Mouse (Mus musculus) forebrain, embryonic 10.5 days (tissue): ENCODE measurements around the gene Zfp526. TPM values are rescaled to one million over a fixed set of nuclear protein-coding genes. Genes with fewer than 3 reads are reported as not detected.

ENCODE experiments used
- DNase-seq: peaks from one replicate; pipeline ENCODE4 v3.0.0-alpha.2; 2017; ENCODE audit warnings: low spot score; ENCODE audit errors: extremely low spot score
- H3K27ac ChIP-seq: fragments of 300-500 bp; sonication (generic); 2 replicates; pipeline ENCODE4 v1.5.1; 2016; ENCODE audit warnings: mild to moderate bottlenecking
- H3K27me3 ChIP-seq: fragments of 300-500 bp; sonication (generic); 2 replicates; pipeline ENCODE4 v1.6.1; 2016; ENCODE audit warnings: mild to moderate bottlenecking; ENCODE audit not compliant: poor library complexity, severe bottlenecking
- H3K36me3 ChIP-seq: fragments of 300-500 bp; sonication (generic); replicated peaks from 2 replicates; pipeline ENCODE4 v1.6.1; 2016; ENCODE audit warnings: mild to moderate bottlenecking, moderate library complexity
- H3K4me1 ChIP-seq: fragments of 300-500 bp; sonication (generic); 2 replicates; pipeline ENCODE4 v1.6.1; 2016
- H3K4me3 ChIP-seq: fragments of 300-500 bp; sonication (generic); 2 replicates; pipeline ENCODE4 v1.5.1; 2016; ENCODE audit warnings: mild to moderate bottlenecking, moderate library complexity
- H3K9me3 ChIP-seq: fragments of 300-500 bp; sonication (generic); 2 replicates; pipeline ENCODE4 v1.6.1; 2016; ENCODE audit warnings: mild to moderate bottlenecking, moderate library complexity
- WGBS: fragments of 180-500 bp; shearing (Covaris S2); methylation state at CpG from one replicate; pipeline ENCODE4 v1.1.7; 2016; 5-methylcytosine and 5-hydroxymethylcytosine counted together
- polyA plus RNA-seq: library from polyadenylated mRNA; unstranded; fragments of >200 nt; fragmentation: Nextera tagmentation; extraction: Ambion mirVana; gene quantifications from 2 replicates; pipeline ENCODE4 v1.2.1, GENCODE M21; 2016

Gene Zfp526
- polyA plus RNA-seq, 1 experiment from 2014 or later = 2.6 TPM

DNA sequence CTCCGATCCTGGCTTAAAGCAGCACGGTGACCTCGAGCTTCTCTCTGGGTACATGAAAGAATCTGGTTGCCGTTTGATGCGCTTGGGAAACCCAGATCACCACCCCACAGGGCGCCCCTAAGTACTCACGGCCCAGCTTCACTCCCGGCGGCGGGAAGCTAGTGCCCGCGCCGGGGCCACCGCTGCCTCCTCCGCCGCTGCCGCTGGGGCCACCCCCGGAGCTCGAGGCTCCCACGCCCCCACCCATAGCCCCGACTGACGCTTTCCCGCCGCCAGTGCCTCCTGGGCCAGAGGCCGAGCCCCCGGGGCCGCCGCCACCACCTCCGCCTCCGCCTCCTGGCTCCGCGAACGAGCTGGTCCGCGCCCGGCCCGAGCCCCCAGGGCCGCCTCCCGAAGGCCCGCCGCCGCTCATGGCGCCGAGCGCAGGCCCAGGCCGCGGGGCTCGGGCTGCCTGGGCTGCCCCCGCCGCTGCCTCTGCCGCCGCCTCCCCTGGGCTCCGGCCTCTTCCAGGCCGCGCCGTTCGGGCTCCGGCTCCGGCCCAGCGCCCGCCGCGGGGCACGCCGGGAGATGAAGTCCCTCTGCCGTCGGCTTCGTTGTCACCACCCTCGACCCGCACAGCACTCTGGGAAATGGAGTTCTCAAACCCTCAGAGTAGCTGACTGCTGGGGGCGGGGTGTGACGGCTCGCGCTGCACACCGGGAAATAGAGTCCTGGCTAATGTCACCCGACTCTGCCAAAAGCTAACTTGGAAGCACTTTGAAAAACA is 16.2 kb downstream of the Zfp526 start, which contains the start of gene Gsk3a:
TSS of gene Gsk3a (minus strand) at position 603 of the 766 bp plus-strand sequence.
- H3K36me3 ChIP-seq = peaks cover 53% of the 10 kb centered on the region
- WGBS = under 1% methylated on average over 76 of the region's 76 CpGs

DNA sequence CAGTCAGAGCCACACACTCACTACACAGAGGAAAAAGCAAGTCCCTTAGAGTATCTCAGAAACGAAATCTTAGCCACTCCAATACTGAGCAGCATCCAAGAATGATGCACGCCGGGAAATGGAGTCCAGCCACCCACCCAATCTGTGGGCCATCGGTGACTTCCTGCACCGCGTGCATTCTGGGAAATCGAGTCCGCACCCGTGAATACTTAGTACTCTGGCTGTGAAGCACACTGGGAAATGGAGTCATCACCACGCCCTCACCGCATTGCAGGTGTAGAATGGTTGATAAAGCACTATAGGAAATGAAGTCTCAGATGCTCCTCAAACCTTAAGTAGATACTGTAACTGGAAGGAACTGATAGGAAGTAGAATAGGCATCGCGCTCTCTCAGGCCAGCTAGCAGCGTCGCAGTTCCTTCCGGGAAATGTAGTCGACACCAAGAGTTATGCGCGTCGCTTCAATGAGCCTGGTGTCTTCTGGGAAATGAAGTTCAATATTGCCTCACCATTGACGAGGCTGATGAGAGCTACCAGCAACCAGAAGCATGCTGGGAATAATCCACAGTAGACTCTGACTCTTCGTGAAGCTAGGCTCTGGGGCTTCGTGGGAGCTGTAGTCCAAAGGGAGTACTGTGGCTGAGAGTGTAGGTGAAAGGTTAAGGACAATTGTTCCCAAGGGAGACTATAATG is 16.9 kb downstream of the Zfp526 start:
- H3K4me3 ChIP-seq = peak overlapping the region; percentile 96
- DNase-seq = peak; percentile 94
- H3K36me3 ChIP-seq = peaks cover 53% of the 10 kb centered on the region
- H3K27me3 ChIP-seq = no peaks in the 10 kb centered on the region
- WGBS = 0% methylated on average over 23 of the region's 23 CpGs
- H3K4me1 ChIP-seq = peaks cover 47% of the 10 kb centered on the region
- peak overlapping the region; percentile 96 for H3K27ac ChIP-seq
- no peaks in the 10 kb centered on the region for H3K9me3 ChIP-seq

More for the DNA sequence above, 16.2 kb downstream of the Zfp526 start, which contains the start of gene Gsk3a:
- peak within 1 kb of the TSS; percentile 96 for H3K4me3 ChIP-seq
- H3K27me3 ChIP-seq = no peaks in the 10 kb centered on the region
- peaks cover 47% of the 10 kb centered on the region for H3K4me1 ChIP-seq
- peak within 1 kb of the TSS; percentile 96 for H3K27ac ChIP-seq
- peak; percentile 97 for DNase-seq
- no peaks in the 10 kb centered on the region for H3K9me3 ChIP-seq

- WGBS = 5% methylated on average over 30 of the region's 30 CpGs
- peak; percentile 79 for DNase-seq
- H3K36me3 ChIP-seq = peaks cover 53% of the 10 kb centered on the region
- no peaks in the 10 kb centered on the region for H3K9me3 ChIP-seq
- H3K4me1 ChIP-seq = peaks cover 47% of the 10 kb centered on the region
- H3K27me3 ChIP-seq = no peaks in the 10 kb centered on the region
- peak overlapping the region; percentile 96 for H3K27ac ChIP-seq
- peak overlapping the region; percentile 96 for H3K4me3 ChIP-seq
Measured at GRCm38 (mm10) chr7:25238829-25239623, 17.8 kb downstream of the Zfp526 start.

DNA sequence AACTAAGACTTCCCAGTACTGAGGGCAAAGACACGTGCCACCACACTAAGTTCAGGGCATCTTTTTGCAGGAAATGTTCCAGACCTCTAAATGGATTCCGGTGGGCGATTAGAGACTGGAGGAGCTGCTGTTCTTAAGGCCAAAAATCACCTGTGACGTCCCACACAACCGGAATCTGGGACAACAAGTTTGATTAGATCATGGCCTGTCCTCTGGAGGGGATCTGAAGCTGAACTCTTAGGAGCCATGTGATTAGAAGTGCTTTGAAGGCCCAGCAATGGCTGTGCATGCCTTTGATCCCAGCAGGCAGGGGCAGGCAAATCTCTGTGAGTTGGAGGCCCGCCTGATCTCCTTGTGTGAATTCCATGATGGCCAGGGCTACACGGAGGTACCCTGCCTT is 19.4 kb downstream of the Zfp526 start:
- peaks cover 53% of the 10 kb centered on the region for H3K36me3 ChIP-seq
- no peak overlapping the region for H3K27ac ChIP-seq
- peaks cover 50% of the 10 kb centered on the region for H3K4me1 ChIP-seq
- no peaks in the 10 kb centered on the region for H3K9me3 ChIP-seq
- H3K4me3 ChIP-seq = no peak overlapping the region
- H3K27me3 ChIP-seq = no peaks in the 10 kb centered on the region
- whole genome bisulfite sequencing = 73% methylated on average over 7 of the region's 7 CpGs
- DNase-seq = no peak

GRCm38 (mm10) chr7:25241062-25241461 is 19.8 kb downstream of the Zfp526 start:
- 33% methylated on average over 2 of the region's 2 CpGs for WGBS
- Histone ChIP-seq H3K36me3 (peaks cover 56% of the 10 kb centered on the region), H3K27ac (0 out of 2 replicates have a peak overlapping the region, but pooled peaks have one; percentile 20), H3K4me1 (peaks cover 50% of the 10 kb centered on the region), H3K27me3 (no peaks in the 10 kb centered on the region), H3K9me3 (no peaks in the 10 kb centered on the region), H3K4me3 (peak overlapping the region; percentile 4; the same call in 1 of the 2 replicates)
- DNase-seq = peak; percentile 42

- no peaks in the 10 kb centered on the region for H3K27me3 ChIP-seq
- 94% methylated on average over 4 of the region's 4 CpGs for whole genome bisulfite sequencing
- DNase-seq = no peak
- H3K4me3 ChIP-seq = no peak overlapping the region
- peaks cover 63% of the 10 kb centered on the region for H3K4me1 ChIP-seq
- no peak overlapping the region for H3K27ac ChIP-seq
- no peaks in the 10 kb centered on the region for H3K9me3 ChIP-seq
- peaks cover 72% of the 10 kb centered on the region for H3K36me3 ChIP-seq
Measured at GRCm38 (mm10) chr7:25243361-25243760, 22.1 kb downstream of the Zfp526 start.

DNA sequence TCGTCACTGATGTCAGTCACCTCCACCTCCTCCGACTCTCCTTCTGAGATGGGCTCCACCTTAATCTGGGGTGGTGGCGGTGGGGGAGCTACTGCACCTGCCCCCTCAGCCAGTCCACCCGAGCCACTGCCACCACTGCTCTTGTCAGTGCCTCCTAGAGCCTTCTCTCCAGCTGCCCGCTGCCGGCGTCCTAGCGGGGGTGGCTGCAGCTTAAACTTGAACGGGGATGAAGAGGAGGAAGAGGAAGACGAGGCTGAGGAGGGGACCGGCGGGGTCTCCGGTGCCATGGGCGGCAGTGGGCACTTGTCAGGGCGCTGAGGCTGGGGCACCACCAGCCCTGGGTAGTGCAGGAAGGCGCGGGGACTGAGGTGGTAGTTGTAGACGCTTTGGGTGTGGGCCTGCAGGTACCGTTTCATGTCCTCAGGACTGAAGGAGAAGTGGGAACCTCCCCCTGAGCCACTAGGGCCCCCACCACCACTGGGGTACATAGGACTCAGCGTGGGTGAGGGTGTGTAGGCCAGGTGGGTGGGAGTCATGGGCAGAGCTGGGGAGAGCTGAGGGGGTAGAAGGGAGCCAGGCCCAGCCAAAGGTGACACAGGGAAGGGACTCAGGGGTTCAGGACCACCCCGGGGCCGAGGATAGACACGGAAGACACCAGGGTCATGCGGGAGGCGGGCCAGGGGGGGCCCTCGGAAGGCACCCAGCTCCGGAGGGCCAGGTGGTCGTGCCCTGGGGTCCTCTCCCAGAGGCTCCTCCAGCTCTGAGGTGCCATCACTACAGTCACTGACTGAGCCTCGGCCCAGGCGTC is 23.5 kb downstream of the Zfp526 start:
- DNase-seq = no peak
- no peak overlapping the region for H3K27ac ChIP-seq
- H3K36me3 ChIP-seq = peaks cover 72% of the 10 kb centered on the region
- H3K4me1 ChIP-seq = peaks cover 59% of the 10 kb centered on the region
- H3K9me3 ChIP-seq = no peaks in the 10 kb centered on the region
- WGBS = 92% methylated on average over 30 of the region's 30 CpGs
- peak overlapping the region; percentile 16 for H3K4me3 ChIP-seq
- no peaks in the 10 kb centered on the region for H3K27me3 ChIP-seq

GRCm38 (mm10) chr7:25246079-25246758 is 25.0 kb downstream of the Zfp526 start:
- no peaks in the 10 kb centered on the region for H3K27me3 ChIP-seq
- H3K27ac ChIP-seq = peak overlapping the region; percentile 98
- peaks cover 56% of the 10 kb centered on the region for H3K4me1 ChIP-seq
- DNase-seq = no peak
- 84% methylated on average over 20 of the region's 20 CpGs for WGBS
- H3K9me3 ChIP-seq = no peaks in the 10 kb centered on the region
- H3K36me3 ChIP-seq = peaks cover 64% of the 10 kb centered on the region
- peak overlapping the region; percentile 98 for H3K4me3 ChIP-seq

GRCm38 (mm10) chr7:25246759-25247137 is 25.5 kb downstream of the Zfp526 start:
- no peak for DNase-seq
- WGBS = 81% methylated on average over 4 of the region's 4 CpGs
- Histone ChIP-seq H3K9me3 (no peaks in the 10 kb centered on the region), H3K4me3 (peak overlapping the region; percentile 98), H3K27ac (peak overlapping the region; percentile 98), H3K27me3 (no peaks in the 10 kb centered on the region), H3K36me3 (peaks cover 58% of the 10 kb centered on the region), H3K4me1 (peaks cover 57% of the 10 kb centered on the region)

GRCm38 (mm10) chr7:25247498-25247897 is 26.3 kb downstream of the Zfp526 start:
- Histone ChIP-seq H3K27me3 (no peaks in the 10 kb centered on the region), H3K27ac (peak overlapping the region; percentile 98), H3K4me3 (peak overlapping the region; percentile 98), H3K9me3 (no peaks in the 10 kb centered on the region), H3K36me3 (peaks cover 52% of the 10 kb centered on the region), H3K4me1 (peaks cover 62% of the 10 kb centered on the region)
- WGBS = 36% methylated on average over 3 of the region's 3 CpGs
- no peak for DNase-seq

GRCm38 (mm10) chr7:25248018-25248647 is 26.9 kb downstream of the Zfp526 start:
- peak; percentile 55 for DNase-seq
- H3K4me1 ChIP-seq = peaks cover 62% of the 10 kb centered on the region
- WGBS = 1% methylated on average over 18 of the region's 18 CpGs

More at GRCm38 (mm10) chr7:25248018-25248647, 26.9 kb downstream of the Zfp526 start:
- Histone ChIP-seq H3K4me3 (peak overlapping the region; percentile 98), H3K27me3 (no peaks in the 10 kb centered on the region), H3K36me3 (peaks cover 45% of the 10 kb centered on the region), H3K27ac (peak overlapping the region; percentile 98), H3K9me3 (no peaks in the 10 kb centered on the region)
